Mouse (Mus musculus) layer of hippocampus, adult 11-12 months (tissue): ENCODE measurements at regions not wholly inside any gene's neighbourhood (a gene's known extent, or its start where the extent isn't known, plus 50 kb on each side); places are given as distances from the start of the nearest gene placed in this dataset.
"Not testable (repeated sequence)": the region's sequence is repeated elsewhere in the genome, so short reads cannot be mapped to it uniquely, and the experiment has no call there.

Source experiments
- DNase-seq: peaks from one replicate; pipeline ENCODE4 v3.0.0; 2022; ENCODE audit warnings: low spot score

GRCm38 (mm10) chr16:8914183-8914582 is 84.3 kb downstream of the 1810013L24Rik start:
- DNase-seq = not testable (repeated sequence)

GRCm38 (mm10) chr16:8916091-8916490 is 86.2 kb downstream of the 1810013L24Rik start:
- peak; percentile 55 for DNase-seq

GRCm38 (mm10) chr16:8918741-8919535 is 89.0 kb downstream of the 1810013L24Rik start:
- DNase-seq = no peak

- no peak for DNase-seq
Measured at GRCm38 (mm10) chr16:8924732-8925131, 94.8 kb downstream of the 1810013L24Rik start.

GRCm38 (mm10) chr16:8931961-8932360 is 102.1 kb downstream of the 1810013L24Rik start:
- DNase-seq = no peak

- no peak for DNase-seq
Measured at GRCm38 (mm10) chr16:8933121-8933520, 103.2 kb downstream of the 1810013L24Rik start.

- DNase-seq = no peak
Measured at GRCm38 (mm10) chr16:8936446-8936845, 106.5 kb downstream of the 1810013L24Rik start.

GRCm38 (mm10) chr16:8938516-8938915 is 108.6 kb downstream of the 1810013L24Rik start:
- peak; percentile 73 for DNase-seq

- DNase-seq = no peak
Measured at GRCm38 (mm10) chr16:8939136-8939535, 109.2 kb downstream of the 1810013L24Rik start.

- DNase-seq = no peak
Measured at GRCm38 (mm10) chr16:8944412-8945102, 114.7 kb downstream of the 1810013L24Rik start.

GRCm38 (mm10) chr16:8947846-8948245 is 117.9 kb downstream of the 1810013L24Rik start:
- no peak for DNase-seq

GRCm38 (mm10) chr16:8951156-8951899 is 121.4 kb downstream of the 1810013L24Rik start:
- DNase-seq = no peak

- no peak for DNase-seq
Measured at GRCm38 (mm10) chr16:8961739-8962138, 131.8 kb downstream of the 1810013L24Rik start.

- DNase-seq = peak; percentile 68
Measured at GRCm38 (mm10) chr16:8993521-8994250, 163.8 kb downstream of the 1810013L24Rik start.

- DNase-seq = no peak
Measured at GRCm38 (mm10) chr16:8994521-8994920, 164.6 kb downstream of the 1810013L24Rik start.

GRCm38 (mm10) chr16:8997250-8997649 is 167.3 kb downstream of the 1810013L24Rik start:
- no peak for DNase-seq

GRCm38 (mm10) chr16:9004012-9004411 is 174.1 kb downstream of the 1810013L24Rik start:
- peak; percentile 52 for DNase-seq

- DNase-seq = no peak
Measured at GRCm38 (mm10) chr16:9005933-9006332, 176.0 kb downstream of the 1810013L24Rik start.

GRCm38 (mm10) chr16:9009361-9010083 is 179.6 kb downstream of the 1810013L24Rik start:
- peak; percentile 91 for DNase-seq

GRCm38 (mm10) chr16:9011077-9011476 is 181.2 kb downstream of the 1810013L24Rik start:
- no peak for DNase-seq

- DNase-seq = no peak
Measured at GRCm38 (mm10) chr16:9011691-9012090, 181.8 kb downstream of the 1810013L24Rik start.
